Mouse (Mus musculus) stomach, postnatal 0 days (tissue): ENCODE measurements around the gene Sorbs2. TPM values are rescaled to one million over a fixed set of nuclear protein-coding genes. Genes with fewer than 3 reads are reported as not detected.

Source experiments
- ATAC-seq: fragments of 200-750 bp; cut with Nextera tagmentation; 2 replicates; pipeline ENCODE4 v1.8.0; 2017; ENCODE audit not compliant: low FRiP score, low TSS enrichment
- DNase-seq: peaks from one replicate; pipeline ENCODE4 v3.0.0-alpha.2; 2016; ENCODE audit warnings: low spot score
- H3K27ac ChIP-seq: fragments of 300-500 bp; sonication (generic); replicated peaks from 2 replicates; pipeline ENCODE4 v1.5.1; 2014; ENCODE audit warnings: mild to moderate bottlenecking, control low read depth
- H3K27me3 ChIP-seq: fragments of 300-500 bp; sonication (generic); 2 replicates; pipeline ENCODE4 v1.6.1; 2014; ENCODE audit warnings: low read length; ENCODE audit not compliant: control insufficient read depth, insufficient read depth
- H3K36me3 ChIP-seq: fragments of 300-500 bp; sonication (generic); 2 replicates; pipeline ENCODE4 v1.6.1; 2014; ENCODE audit warnings: low read length, mixed read lengths; ENCODE audit not compliant: control insufficient read depth, insufficient read depth
- H3K4me1 ChIP-seq: fragments of 300-500 bp; sonication (generic); replicated peaks from 2 replicates; pipeline ENCODE4 v1.6.1; 2014; ENCODE audit warnings: antibody characterized with exemption; ENCODE audit not compliant: control insufficient read depth, insufficient read depth
- H3K4me2 ChIP-seq: fragments of 300-500 bp; sonication (generic); replicated peaks from 2 replicates; pipeline ENCODE4 v1.6.1; 2014; ENCODE audit warnings: low read depth, mild to moderate bottlenecking, control low read depth, moderate library complexity
- H3K4me3 ChIP-seq: fragments of 300-500 bp; sonication (generic); 2 replicates; pipeline ENCODE4 v1.5.1; 2014; ENCODE audit warnings: low read depth, low read length, control low read depth
- H3K9ac ChIP-seq: fragments of 300-500 bp; sonication (generic); 2 replicates; pipeline ENCODE4 v1.6.1; 2014; ENCODE audit warnings: mild to moderate bottlenecking, low read length, control low read depth, mixed read lengths
- H3K9me3 ChIP-seq: fragments of 300-500 bp; sonication (generic); 2 replicates; pipeline ENCODE4 v1.6.1; 2016; ENCODE audit warnings: low read length; ENCODE audit not compliant: control insufficient read depth
- CTCF ChIP-seq: IDR thresholded peaks from 2 replicates; pipeline ENCODE4 v1.5.1; 2016; ENCODE audit warnings: antibody characterized with exemption, low read depth, mild to moderate bottlenecking, moderate library complexity
- EP300 ChIP-seq: optimal IDR thresholded peaks from 2 replicates; pipeline ENCODE3; 2016; ENCODE audit warnings: antibody characterized with exemption
- WGBS: fragments of 180-500 bp; shearing (Covaris S2); extraction: QIAGEN DNeasy Blood & Tissue Kit; methylation state at CpG from one replicate; pipeline ENCODE4 v1.1.7; 2014; 5-methylcytosine and 5-hydroxymethylcytosine counted together
- polyA plus RNA-seq: library from polyadenylated mRNA; unstranded; fragments of >200 nt; fragmentation: Nextera tagmentation; extraction: Ambion mirVana; gene quantifications from 2 replicates; pipeline ENCODE4 v1.2.1, GENCODE M21; 2015

Gene Sorbs2
- polyA plus RNA-seq, 1 experiment from 2014 or later: 21.1 TPM

GRCm38 (mm10) chr8:45703700-45704101, 196.1 kb downstream of the Sorbs2 start:
- Histone ChIP-seq H3K4me1 (no peaks in the 10 kb centered on the region), H3K4me2 (no peak overlapping the region), H3K27me3 (no peaks in the 10 kb centered on the region), H3K4me3 (no peak overlapping the region), H3K27ac (no peak overlapping the region), H3K9ac (no peak overlapping the region), H3K9me3 (no peaks in the 10 kb centered on the region), H3K36me3 (no peaks in the 10 kb centered on the region)
- 56% methylated on average over 4 of the region's 4 CpGs for WGBS
- TF ChIP-seq CTCF: no peak
- TF ChIP-seq EP300: no peak
- DNase-seq (no peak), ATAC-seq (no peak)

GRCm38 (mm10) chr8:45709098-45709497, 201.5 kb downstream of the Sorbs2 start:
- DNase-seq (no peak), ATAC-seq (no peak)
- no peak overlapping the region for H3K27ac ChIP-seq
- no peak overlapping the region for H3K9ac ChIP-seq
- 74% methylated on average over 4 of the region's 4 CpGs for WGBS
- no peaks in the 10 kb centered on the region for H3K9me3 ChIP-seq
- TF ChIP-seq EP300 (no peak), CTCF (no peak)
- H3K4me1 ChIP-seq: no peaks in the 10 kb centered on the region
- no peak overlapping the region for H3K4me3 ChIP-seq
- H3K27me3 ChIP-seq: no peaks in the 10 kb centered on the region
- no peak overlapping the region for H3K4me2 ChIP-seq
- H3K36me3 ChIP-seq: no peaks in the 10 kb centered on the region

DNA sequence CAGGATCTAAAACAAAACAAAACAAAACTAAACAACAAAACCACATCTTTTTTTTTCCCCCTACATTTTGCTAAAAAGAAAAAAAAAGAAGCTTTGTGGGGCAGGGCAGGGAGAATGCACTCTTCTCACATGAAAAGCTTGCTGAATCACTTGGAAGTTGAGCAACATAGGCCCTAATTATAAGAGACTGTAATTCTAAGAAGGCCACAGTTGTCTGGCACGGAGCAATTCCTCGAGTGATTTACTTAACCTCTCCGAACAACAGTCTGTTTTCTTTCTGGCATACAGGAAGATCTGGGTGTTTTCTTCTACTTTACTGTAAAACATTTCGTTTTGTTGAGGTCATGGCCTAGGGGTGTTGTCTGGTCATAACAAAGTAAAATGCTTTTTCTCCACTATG, 202.1 kb downstream of the Sorbs2 start:
- DNase-seq: no peak
- no peak overlapping the region for H3K27ac ChIP-seq
- H3K9ac ChIP-seq: no peak overlapping the region
- no peak overlapping the region for H3K4me2 ChIP-seq
- H3K36me3 ChIP-seq: no peaks in the 10 kb centered on the region
- WGBS: 48% methylated on average over 4 of the region's 4 CpGs
- H3K27me3 ChIP-seq: no peaks in the 10 kb centered on the region
- H3K4me3 ChIP-seq: no peak overlapping the region
- no peak for TF ChIP-seq CTCF
- no peak for TF ChIP-seq EP300
- no peaks in the 10 kb centered on the region for H3K9me3 ChIP-seq
- ATAC-seq: no peak
- H3K4me1 ChIP-seq: no peaks in the 10 kb centered on the region; the same call in 1 of the 2 replicates

DNA sequence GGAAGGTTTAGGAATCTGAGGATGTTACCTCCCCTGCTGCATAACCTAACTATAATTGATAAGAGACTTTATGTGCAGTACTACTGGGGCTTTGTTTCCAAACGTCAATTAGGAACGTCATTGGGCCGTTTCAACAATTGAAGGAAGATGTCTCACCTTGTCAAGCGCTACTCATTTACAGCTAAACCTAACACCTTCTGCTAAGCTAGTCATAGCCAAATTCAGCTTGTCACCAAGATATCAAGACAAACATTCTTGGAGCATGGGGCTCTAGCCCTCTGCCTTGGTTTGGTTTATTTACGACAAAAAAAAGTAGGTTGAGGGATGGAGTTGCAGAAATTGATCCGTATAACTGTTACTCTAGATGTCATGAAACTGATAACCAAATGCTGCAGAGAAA, 205.0 kb downstream of the Sorbs2 start:
- ATAC-seq: no peak
- no peak overlapping the region for H3K4me2 ChIP-seq
- TF ChIP-seq CTCF: no peak
- no peaks in the 10 kb centered on the region for H3K36me3 ChIP-seq
- H3K9me3 ChIP-seq: no peaks in the 10 kb centered on the region
- no peak overlapping the region for H3K27ac ChIP-seq
- no peaks in the 10 kb centered on the region for H3K27me3 ChIP-seq
- DNase-seq: no peak
- H3K4me1 ChIP-seq: no peaks in the 10 kb centered on the region; the same call in 1 of the 2 replicates
- H3K9ac ChIP-seq: no peak overlapping the region
- 92% methylated on average over 6 of the region's 6 CpGs for WGBS
- no peak overlapping the region for H3K4me3 ChIP-seq

- 38% methylated on average over 3 of the region's 3 CpGs for WGBS
- Histone ChIP-seq H3K27me3 (no peaks in the 10 kb centered on the region), H3K4me3 (no peak overlapping the region), H3K4me2 (no peak overlapping the region), H3K4me1 (no peaks in the 10 kb centered on the region; the same call in 1 of the 2 replicates), H3K36me3 (no peaks in the 10 kb centered on the region), H3K9me3 (no peaks in the 10 kb centered on the region), H3K9ac (no peak overlapping the region), H3K27ac (no peak overlapping the region)
- DNase-seq: no peak
- no peak for ATAC-seq
- no peak for TF ChIP-seq CTCF
These were observed 207.2 kb downstream of the Sorbs2 start for GRCm38 (mm10) chr8:45714806-45715205.

- 79% methylated on average over 13 of the region's 13 CpGs for whole genome bisulfite sequencing
- Histone ChIP-seq H3K27me3 (no peaks in the 10 kb centered on the region), H3K27ac (no peak overlapping the region), H3K4me1 (no peaks in the 10 kb centered on the region; the same call in 1 of the 2 replicates), H3K4me3 (no peak overlapping the region), H3K36me3 (no peaks in the 10 kb centered on the region), H3K9ac (no peak overlapping the region), H3K4me2 (no peak overlapping the region), H3K9me3 (no peaks in the 10 kb centered on the region)
- DNase-seq: no peak
- ATAC-seq: no peak
- no peak for TF ChIP-seq EP300
- no peak for TF ChIP-seq CTCF
These were observed 207.9 kb downstream of the Sorbs2 start for GRCm38 (mm10) chr8:45715330-45716027.
